Mouse (Mus musculus) layer of hippocampus, postnatal 10 days (tissue): ENCODE data around the gene Atl3. TPM values are rescaled to one million over a fixed set of nuclear protein-coding genes. Genes with fewer than 3 reads are reported as not detected.

ENCODE experiments used
- DNase-seq, 2 experiments: peaks; one replicate each; pipeline ENCODE4 v3.0.0; 2021; ENCODE audit warnings: low spot score in 2 of 2
- total RNA-seq, 2 experiments: library from RNA; stranded (reverse); gene quantifications; 2 replicates each; pipeline ENCODE4 v1.2.3; 2021

Atl3 gene
- total RNA-seq, 2 experiments from 2014 or later, result 21.8 to 22.4 TPM

DNA sequence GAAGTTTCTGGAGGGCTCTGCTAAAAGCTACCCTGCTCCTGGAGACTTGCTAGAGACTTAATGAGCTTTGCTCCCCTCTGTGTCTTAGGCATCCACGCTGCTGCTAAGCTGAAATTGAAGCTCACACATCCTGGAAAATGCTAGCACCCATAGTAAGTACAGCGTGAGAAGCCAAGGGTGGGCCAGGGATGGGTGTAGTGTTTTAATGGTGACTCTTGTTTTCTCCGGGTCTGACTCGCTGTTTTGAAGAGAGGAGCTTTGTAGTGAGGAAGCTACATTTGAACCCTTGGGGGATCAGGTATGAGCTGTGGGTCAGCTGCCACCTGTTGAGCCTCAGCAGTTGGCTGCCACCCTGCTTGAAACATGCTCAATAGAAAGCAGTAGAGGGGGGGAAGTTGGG lies 64.0 kb downstream of the Atl3 start:
- no peak for DNase-seq

DNA sequence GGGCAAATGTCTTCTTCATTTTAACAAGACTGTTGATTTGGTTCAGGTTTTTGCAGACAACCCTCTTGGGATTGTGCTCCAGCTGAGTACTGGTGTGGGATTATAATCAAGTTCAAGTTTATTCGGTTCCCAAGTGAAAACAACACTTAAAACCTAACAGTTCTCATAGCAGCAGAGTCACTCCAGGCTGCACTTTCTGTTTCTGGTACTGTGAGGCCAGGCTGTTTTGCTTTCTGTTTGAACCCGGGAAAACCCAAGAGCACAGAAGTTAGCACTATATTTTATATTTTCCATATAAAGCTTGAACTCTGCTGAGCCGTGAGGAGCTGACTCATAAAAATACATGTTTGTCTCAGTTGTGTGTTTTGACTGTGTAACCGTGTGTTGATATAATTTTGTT lies 64.8 kb downstream of the Atl3 start:
- no peak for DNase-seq

DNA sequence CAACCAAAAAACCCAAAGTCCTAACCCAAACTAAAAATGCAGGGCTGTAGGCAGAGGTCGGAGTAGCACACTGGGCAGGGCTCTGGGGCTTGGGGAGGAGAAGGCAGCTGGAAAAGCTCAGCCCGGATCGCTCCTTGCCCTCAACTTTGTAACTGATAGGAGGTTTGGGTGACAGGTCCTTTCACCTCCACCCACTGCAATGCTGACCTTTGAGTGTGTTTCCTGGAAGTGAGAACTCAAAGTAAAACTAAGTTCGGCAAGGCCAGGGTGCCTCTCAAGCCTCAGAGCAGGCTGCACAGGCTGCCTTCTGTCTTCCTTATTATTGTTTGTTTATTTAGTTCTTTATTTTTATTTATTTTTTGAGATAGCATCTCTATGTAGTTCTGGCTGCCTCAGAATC lies 66.1 kb downstream of the Atl3 start:
- DNase-seq, result no peak

DNA sequence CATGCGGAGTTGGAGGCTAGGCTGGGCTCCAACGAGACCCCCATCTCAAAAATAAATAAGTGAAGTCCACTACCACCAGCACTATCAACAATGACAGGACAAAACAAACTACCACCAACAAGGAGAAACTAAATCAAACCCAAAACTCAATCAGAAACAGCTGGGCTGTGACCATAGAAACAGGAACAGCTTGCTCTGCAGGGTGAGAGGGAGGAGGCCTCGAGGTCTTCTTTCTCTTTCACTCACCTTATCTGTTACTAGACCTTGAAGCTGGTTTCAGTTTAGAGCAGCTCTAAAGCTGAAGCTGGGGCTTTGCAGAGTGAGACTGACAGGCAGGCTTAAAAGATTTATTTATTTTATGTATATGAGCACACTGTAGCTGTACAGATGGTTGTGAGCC lies 67.6 kb downstream of the Atl3 start:
- no peak for DNase-seq

DNA sequence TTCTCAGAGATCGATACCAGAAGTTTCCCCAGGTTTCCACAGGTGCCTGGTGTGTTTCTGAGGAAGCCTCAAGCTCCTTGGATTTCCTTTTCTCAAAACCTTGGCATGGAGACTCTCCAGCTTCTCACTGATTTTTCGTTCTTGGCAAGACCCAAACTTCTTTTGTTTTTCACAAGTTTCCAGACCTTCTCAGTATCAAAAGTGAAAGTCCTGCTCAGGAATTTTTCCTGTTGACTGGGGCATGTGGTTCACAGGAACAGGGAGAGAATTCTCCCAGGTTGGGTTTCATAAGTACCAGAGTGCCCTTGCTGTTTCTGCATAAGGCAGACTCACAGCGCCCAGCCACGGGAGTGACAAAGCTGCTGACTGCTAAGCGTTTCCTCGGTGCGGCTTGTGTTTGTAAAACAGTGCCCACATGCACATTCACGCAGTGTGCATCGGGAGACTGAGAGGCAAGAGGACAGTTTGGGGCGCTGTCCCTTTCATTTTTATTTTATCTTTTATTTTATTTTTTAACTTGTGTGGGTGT lies 68.8 kb downstream of the Atl3 start:
- DNase-seq, result no peak

DNA sequence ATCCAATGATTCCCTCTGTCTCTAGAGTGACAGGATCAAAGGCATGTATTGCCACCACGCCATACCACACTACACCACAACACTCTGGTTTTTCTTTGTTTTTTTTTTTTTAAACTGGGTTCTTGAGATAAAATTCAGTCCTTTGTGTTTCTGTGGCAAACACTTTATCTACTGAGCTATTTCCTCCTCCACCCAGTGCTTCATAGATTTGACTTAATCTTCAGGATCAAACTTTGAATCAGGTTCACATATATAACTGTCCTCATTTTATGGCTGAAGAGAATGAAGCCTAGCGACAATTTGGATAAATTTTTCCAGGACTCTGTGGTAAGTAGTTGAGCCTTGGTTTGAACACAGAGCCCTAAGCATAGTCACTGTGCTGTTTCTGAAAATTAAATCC lies 69.8 kb downstream of the Atl3 start:
- DNase-seq, result no peak

DNA sequence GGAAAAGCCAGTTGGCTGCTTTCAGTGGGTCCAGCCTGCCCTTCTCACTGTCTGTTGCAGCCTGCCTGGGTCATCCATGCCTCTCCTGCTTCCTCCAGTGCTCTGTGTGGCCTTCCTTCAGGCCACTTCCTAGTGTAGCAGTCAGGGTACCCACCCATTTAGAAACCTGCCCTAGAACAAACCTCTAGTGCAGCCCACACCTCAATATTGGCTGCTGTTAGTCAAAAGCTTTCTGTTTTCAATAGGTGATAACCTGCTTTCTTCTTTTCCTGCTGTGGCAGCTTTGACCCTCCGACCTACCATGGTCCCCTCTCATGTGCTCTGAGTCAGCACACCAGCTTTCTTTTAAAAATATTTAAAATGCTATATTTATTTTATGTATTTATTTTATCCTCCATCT lies 70.6 kb downstream of the Atl3 start:
- no peak for DNase-seq

DNA sequence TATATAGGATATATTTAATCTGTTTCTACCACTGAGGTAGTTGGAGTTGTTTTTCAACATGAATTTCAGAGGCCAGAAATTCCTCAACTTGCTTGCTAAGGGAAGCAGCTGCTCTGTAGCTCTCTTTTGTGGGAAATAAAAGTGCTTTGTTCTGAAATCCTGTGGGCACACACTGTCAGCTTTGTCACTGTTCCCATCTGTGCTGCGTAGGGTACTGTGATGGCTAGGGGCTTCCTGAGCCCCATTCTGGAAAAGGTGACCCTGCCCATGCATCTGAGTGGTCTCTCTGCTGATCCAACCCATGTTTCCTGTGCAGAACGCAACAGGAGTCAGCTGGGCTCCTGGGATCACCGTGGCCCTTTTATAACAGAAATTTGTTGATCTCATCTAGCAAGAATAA lies 73.0 kb downstream of the Atl3 start:
- peak; percentile 24 to 38 for DNase-seq

DNA sequence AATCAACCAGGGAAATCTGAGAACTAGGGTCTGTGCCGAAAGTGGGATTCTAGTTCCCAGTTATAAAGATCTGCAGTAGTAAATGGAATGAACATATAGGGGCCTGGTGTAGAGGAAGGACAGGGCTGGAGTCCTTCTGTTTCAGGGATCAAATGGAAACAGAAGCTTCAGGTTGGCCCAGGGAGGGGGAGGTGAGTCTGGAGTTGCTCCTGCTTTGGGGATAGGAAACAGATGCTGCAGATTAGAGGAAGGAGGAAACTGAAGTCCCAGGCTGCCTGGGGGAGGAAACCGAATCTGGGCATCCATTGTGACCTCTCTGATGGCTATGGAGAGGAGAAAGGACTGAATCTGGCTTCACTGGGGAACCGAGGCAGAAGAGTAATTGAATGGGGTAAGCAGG lies 74.5 kb downstream of the Atl3 start:
- DNase-seq, result no peak

DNA sequence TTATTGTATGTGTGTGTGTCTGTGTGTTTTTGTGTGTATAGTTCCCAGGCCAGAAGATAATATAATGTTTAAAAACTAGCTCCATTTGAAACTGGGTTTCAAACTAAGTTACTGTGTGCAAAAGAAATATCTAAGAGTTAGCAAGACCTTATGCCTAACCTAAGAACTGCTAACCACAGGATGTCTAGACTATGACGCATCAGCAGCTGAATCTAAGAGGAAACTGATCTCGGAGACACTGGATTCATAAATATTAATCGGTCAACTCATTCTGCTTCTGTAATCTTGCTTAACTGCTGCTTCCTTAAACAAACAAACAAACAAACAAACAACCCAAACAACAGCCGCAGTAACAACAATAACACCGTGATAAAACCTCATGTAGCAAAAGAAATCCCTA lies 75.8 kb downstream of the Atl3 start:
- no peak for DNase-seq

DNA sequence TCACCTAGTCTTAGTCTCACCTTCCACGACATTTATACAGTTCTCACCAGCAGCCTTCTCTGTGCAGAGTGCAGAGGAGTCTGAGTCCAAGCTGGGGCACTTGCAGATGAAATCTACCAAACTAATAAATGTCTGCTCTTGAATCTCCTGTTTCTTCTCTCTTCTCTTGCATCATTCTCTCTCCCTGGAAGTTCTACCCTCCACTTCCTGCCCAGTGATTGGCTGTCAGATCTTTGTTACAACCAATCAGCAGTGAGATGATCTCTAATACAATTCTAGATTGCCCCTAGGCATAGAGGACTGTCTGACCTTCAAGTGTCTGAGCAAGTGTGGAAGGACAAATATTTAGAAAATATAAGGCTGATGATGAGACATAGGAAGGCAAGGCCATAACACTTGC lies 82.3 kb downstream of the Atl3 start:
- no peak for DNase-seq

DNA sequence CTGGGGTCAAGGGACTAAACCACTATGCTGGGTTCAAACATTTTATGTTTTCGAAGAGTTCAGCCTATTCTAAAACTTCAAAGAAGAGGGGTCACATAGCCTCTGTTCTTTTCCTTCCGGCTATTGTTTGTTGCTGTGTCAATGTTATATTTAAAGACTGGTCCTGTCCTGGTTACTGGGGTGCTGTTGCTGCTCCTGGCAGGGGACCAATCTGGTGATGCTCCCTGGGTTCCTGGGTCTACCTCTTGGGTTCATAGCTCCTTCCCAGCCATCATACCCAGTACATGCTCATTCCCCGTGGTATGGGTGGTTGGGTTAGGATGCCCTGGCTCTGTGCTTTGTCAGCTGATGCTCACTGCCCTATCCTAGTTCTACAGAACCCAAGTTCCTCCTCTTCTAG lies 83.9 kb downstream of the Atl3 start:
- no peak for DNase-seq

DNA sequence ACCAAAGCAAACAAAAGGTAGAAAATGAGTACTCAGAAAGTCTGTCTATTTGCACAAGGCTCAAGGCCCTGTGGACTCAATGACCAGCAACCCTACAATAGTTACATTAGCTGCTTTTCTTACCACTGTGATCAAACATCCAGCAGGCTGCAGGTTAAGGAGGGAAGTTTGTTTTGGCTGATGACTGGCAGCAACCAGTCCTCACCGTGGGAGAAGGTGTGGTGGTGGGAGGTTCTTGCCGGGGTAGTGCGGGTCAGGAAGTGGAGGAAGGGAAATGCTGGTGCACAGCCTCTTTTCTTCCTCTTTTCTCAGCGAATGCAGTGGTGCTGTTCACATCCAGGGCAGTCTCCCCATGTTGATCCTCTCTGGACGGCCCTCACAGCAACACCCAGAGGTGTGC lies 87.2 kb downstream of the Atl3 start:
- DNase-seq, result no peak

DNA sequence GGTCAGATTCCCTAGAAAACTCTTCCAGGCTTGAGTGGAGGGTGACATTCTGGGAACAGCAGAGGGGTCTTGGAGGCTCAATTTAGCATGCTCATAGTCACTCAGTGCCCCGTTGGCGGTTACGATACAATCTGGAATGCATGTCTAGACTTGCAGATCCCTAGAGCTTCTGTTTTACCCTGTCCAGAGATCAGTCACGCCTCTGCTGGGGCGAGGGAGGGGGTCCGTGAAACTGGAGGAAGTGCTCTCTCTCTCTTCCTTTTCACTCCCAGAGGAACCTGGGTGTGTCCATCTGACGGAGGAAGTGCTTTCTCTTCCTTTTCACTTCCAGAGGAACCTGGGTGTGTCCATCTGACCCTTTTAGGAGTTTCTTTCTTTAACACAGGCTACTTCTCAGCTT lies 89.3 kb downstream of the Atl3 start:
- no peak for DNase-seq

DNA sequence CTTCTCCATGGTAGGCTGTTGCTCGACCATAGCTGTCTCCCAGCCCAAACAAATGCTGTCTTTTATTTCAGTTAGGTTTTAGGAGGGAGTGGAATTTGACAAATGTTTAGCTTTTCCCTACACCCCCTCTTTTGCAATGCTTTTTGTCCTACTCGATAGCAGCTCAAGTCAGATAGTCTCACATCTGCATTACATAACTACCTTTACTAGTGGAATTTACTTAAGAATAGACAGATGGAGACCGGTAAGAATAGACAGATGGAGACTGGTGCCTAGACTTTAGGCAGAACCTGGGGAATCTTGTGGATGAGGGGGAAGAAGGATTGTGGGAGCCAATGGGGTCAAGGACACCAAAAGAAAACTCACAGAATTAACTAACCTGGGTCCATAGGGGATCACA lies 89.8 kb downstream of the Atl3 start:
- DNase-seq, result no peak

DNA sequence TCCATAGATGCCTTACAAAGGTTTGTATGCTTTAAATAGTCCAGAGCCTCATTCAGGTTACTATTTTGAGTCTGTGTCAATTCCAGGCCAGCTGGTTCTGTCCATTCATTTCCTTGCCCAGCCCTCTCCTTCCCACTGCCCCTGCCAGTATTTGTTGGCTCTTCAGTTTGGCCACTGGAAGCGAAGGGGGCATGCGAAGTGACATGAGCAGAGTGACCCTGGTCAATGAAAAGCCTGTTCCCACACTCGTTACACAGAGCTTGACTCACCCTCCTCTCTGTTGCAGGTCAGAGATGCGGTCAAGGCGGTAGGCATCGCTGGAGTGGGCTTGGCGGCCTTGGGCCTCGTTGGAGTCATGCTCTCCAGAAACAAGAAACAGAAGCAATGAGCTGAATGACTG lies 91.4 kb downstream of the Atl3 start:
- DNase-seq, result peak in 1 of 2 experiments; percentile 26

DNA sequence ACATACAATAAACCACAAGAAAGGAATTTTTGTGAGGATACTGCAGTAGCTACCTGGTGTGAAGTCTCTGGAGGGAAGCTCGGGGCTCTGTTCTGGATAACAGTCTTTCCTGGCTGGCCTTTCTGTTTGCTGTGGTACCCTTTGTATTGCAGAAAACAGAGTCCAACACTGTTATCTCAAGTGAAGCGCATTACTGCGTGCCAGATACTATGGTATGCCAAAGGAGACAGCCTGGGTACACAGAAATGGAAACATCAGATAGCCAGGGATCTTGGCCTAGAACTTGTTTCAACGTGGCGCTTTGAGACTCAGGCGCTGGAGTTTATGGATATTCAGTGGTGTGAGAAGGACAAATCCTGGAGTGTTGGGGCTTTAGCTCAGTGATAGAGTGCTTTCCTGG lies 91.9 kb downstream of the Atl3 start:
- DNase-seq, result no peak

Other genes with a start within 250 kb of the Atl3 start
- 10 to 100 TPM; 22.7 to 24.1 TPM for gene Rcor2, start 226.7 kb upstream of the Atl3 start, total RNA-seq
- 100 to 1,000 TPM; 102 to 110 TPM for gene Mark2, start 152.2 kb upstream of the Atl3 start, total RNA-seq
- gene Spindoc, start 111.0 kb upstream of the Atl3 start, total RNA-seq, result 10 to 100 TPM; 39.0 to 45.6 TPM
- gene 2700081O15Rik, start 76.4 kb upstream of the Atl3 start, total RNA-seq, result 10 to 100 TPM; 70.8 to 72.1 TPM
- 100 to 1,000 TPM; 769 to 828 TPM for gene Rtn3, start 10.8 kb upstream of the Atl3 start, total RNA-seq
- gene Pla2g16, start 63.4 kb downstream of the Atl3 start, total RNA-seq, result 10 to 100 TPM; 10.1 to 13.5 TPM
- under 1 TPM; 0.54 to 0.66 TPM for gene Lgals12, start 113.2 kb downstream of the Atl3 start, total RNA-seq
- gene Hrasls5, start 118.5 kb downstream of the Atl3 start, total RNA-seq, result not detected
- not detected for gene Slc22a19, start 217.3 kb downstream of the Atl3 start, total RNA-seq